Mouse (Mus musculus): Measurements from ENCODE around the gene Plch2. TPM values are rescaled to one million over a fixed set of nuclear protein-coding genes. Genes with fewer than 3 reads are reported as not detected.

Gene Plch2
- total RNA-seq, 2 experiments from 2014 or later: 0.38 TPM; not detected in 1

- Histone ChIP-seq H3K27ac (no peak overlapping the region), H3K4me3 (no peak overlapping the region)
- intact Hi-C loops (cut with DNase I): no loop called here
- no peak for DNase-seq
- no peak for TF ChIP-seq CTCF (IDR thresholded peaks at IDR 0.05)
These were observed 118.8 kb downstream of the Plch2 start for GRCm38 (mm10) chr4:154937746-154938145.

DNA sequence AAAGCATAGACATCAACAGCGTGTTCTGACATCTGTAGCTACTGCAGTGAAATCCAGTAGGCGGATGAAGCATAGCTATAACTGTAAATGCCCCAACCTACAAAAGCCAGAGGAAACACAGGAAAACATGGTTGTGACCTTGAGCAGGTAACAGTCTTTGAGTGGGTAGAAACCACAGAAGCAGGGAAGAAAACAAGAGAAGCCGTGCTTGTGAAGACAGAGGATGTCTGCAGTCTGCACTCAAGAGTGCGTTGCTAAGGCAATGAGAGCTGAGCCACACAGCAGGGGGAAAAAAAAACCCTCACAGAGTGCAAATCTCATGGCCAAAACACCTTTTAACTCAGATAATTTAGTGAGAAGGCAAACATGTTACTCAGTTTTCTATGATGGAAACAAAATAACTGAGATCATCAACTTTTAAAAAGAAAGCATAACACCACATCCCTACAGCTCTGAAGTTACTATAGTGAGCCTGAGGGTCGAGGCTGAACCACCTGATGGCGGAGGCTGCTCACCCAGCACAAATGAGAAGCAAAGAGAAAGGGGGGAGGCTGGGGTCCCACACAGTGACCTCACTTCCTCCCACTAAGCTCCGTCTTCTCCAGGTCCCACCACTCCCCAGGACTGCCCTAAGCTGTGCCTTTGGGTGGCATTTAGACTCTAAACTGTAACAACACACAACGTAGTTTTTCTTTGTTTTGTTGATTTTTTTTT lies 119.9 kb downstream of the Plch2 start:
- intact Hi-C loops (cut with DNase I): no loop called here
- H3K27ac ChIP-seq: no peak overlapping the region
- DNase-seq: no peak
- no peak overlapping the region for H3K4me3 ChIP-seq
- no peak for TF ChIP-seq CTCF (IDR thresholded peaks at IDR 0.05)

GRCm38 (mm10) chr4:154935788-154936187 lies 120.8 kb downstream of the Plch2 start:
- no peak for TF ChIP-seq CTCF (IDR thresholded peaks at IDR 0.05)
- Histone ChIP-seq H3K27ac (no peak overlapping the region), H3K4me3 (no peak overlapping the region)
- no peak for DNase-seq
- intact Hi-C loops (cut with DNase I): no loop called here

DNA sequence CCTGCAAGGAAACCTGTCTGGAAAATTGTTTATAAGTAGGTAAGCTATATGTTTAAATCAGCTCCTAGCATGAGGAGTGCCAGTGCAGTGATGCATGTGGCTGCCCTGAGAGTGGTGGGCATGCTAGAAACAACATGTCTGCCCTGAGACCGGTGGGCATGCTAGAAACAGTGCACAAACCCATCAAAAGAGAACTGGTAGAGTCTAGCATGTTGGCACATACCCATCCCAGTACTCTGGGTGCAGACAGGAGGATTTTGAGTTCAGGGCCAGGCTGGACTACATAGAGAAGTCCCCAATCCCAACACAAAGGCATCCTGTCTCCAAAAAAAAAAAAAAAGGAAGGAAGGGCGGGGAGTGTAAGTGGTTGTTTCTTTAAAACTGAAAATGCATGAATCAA lies 121.8 kb downstream of the Plch2 start:
- no peak for TF ChIP-seq CTCF (IDR thresholded peaks at IDR 0.05)
- intact Hi-C loops (cut with DNase I): no loop called here
- no peak overlapping the region for H3K4me3 ChIP-seq
- DNase-seq: no peak
- no peak overlapping the region for H3K27ac ChIP-seq

GRCm38 (mm10) chr4:154933306-154933907 lies 123.2 kb downstream of the Plch2 start:
- DNase-seq: no peak
- no peak overlapping the region for H3K4me3 ChIP-seq
- no peak overlapping the region for H3K27ac ChIP-seq
- intact Hi-C loops (cut with DNase I): no loop called here
- no peak for TF ChIP-seq CTCF (IDR thresholded peaks at IDR 0.05)

Other genes starting within 250 kb of the Plch2 start
- not detected for gene Ttc34, start 219.3 kb downstream of the Plch2 start, total RNA-seq (2021)
- not detected for gene Mmel1, start 187.2 kb downstream of the Plch2 start, total RNA-seq (2021)
- gene Fam213b, start 157.6 kb downstream of the Plch2 start, total RNA-seq (2021): 100 to 1,000 TPM in 1 of 2 experiments, 10 to 100 TPM in 1; 67.9 to 100 TPM
- 1 to 10 TPM; 1.1 to 2.5 TPM for gene Tnfrsf14, start 128.2 kb downstream of the Plch2 start, total RNA-seq (2021)
- not detected for gene Hes5, start 95.9 kb downstream of the Plch2 start, total RNA-seq (2021)
- 10 to 100 TPM; 33.8 to 43.6 TPM for gene Pank4, start 92.7 kb downstream of the Plch2 start, total RNA-seq (2021)
- 10 to 100 TPM; 12.9 to 17.9 TPM for gene Pex10, start 10.2 kb upstream of the Plch2 start, total RNA-seq (2021)
- gene Rer1, start 29.6 kb upstream of the Plch2 start, total RNA-seq (2021): 10 to 100 TPM; 54.8 to 59.3 TPM
- 1 to 10 TPM; 1.3 TPM for gene Morn1, start 29.8 kb upstream of the Plch2 start, total RNA-seq (2021)
- 10 to 100 TPM; 28.5 to 35.6 TPM for gene Ski, start 165.8 kb upstream of the Plch2 start, total RNA-seq (2021)
- gene Faap20, start 193.0 kb upstream of the Plch2 start, total RNA-seq (2021): 1 to 10 TPM; 4.6 to 6.1 TPM